Mouse (Mus musculus) lung, postnatal 0 days (tissue): Measurements from ENCODE around the gene Tmem30a. TPM values are rescaled to one million over a fixed set of nuclear protein-coding genes. Genes with fewer than 3 reads are reported as not detected.

ENCODE experiments used
- ATAC-seq: fragments of 200-750 bp; cut with Nextera tagmentation; 2 replicates; pipeline ENCODE4 v1.8.0; 2017; ENCODE audit warnings: moderate library complexity
- DNase-seq: peaks from one replicate; pipeline ENCODE4 v3.0.0-alpha.2; 2016; ENCODE audit warnings: low spot score
- H3K27ac ChIP-seq: fragments of 300-500 bp; sonication (generic); 2 replicates; pipeline ENCODE4 v1.5.1; 2014; ENCODE audit warnings: antibody characterized with exemption, mild to moderate bottlenecking, low read length, mixed read lengths
- H3K27me3 ChIP-seq: fragments of 300-500 bp; sonication (generic); replicated peaks from 2 replicates; pipeline ENCODE4 v1.6.1; 2014; ENCODE audit warnings: low read length, mixed read lengths; ENCODE audit not compliant: insufficient read depth
- H3K36me3 ChIP-seq: fragments of 300-500 bp; sonication (generic); 2 replicates; pipeline ENCODE4 v1.6.1; 2014; ENCODE audit warnings: low read length, mixed read lengths; ENCODE audit not compliant: insufficient read depth
- H3K4me1 ChIP-seq: fragments of 300-500 bp; sonication (generic); 2 replicates; pipeline ENCODE4 v1.6.1; 2014; ENCODE audit warnings: antibody characterized with exemption, low read depth, low read length, mixed read lengths; ENCODE audit not compliant: insufficient read depth
- H3K4me2 ChIP-seq: fragments of 300-500 bp; sonication (generic); replicated peaks from 2 replicates; pipeline ENCODE4 v1.6.1; 2014; ENCODE audit warnings: low read depth, mild to moderate bottlenecking, low read length, moderate library complexity, mixed read lengths
- H3K4me3 ChIP-seq: fragments of 300-500 bp; sonication (generic); 2 replicates; pipeline ENCODE4 v1.5.1; 2014; ENCODE audit warnings: low read depth, low read length
- H3K9ac ChIP-seq: fragments of 300-500 bp; sonication (generic); replicated peaks from 2 replicates; pipeline ENCODE4 v1.6.1; 2014; ENCODE audit warnings: low read depth, mild to moderate bottlenecking
- H3K9me3 ChIP-seq: fragments of 300-500 bp; sonication (generic); 2 replicates; pipeline ENCODE4 v1.6.1; 2016; ENCODE audit warnings: low read length, mixed read lengths
- CTCF ChIP-seq: IDR thresholded peaks from 2 replicates; pipeline ENCODE4 v1.5.1; 2016; ENCODE audit warnings: antibody characterized with exemption, mild to moderate bottlenecking
- EP300 ChIP-seq: IDR thresholded peaks from 2 replicates; pipeline ENCODE4 v1.6.1; 2016; ENCODE audit warnings: antibody characterized with exemption, mild to moderate bottlenecking, control low read depth
- WGBS: fragments of 180-500 bp; shearing (Covaris S2); extraction: QIAGEN DNeasy Blood & Tissue Kit; methylation state at CpG from one replicate; pipeline ENCODE4 v1.1.7; 2014; 5-methylcytosine and 5-hydroxymethylcytosine counted together
- polyA plus RNA-seq: library from polyadenylated mRNA; unstranded; fragments of >200 nt; fragmentation: Nextera tagmentation; extraction: Ambion mirVana; gene quantifications from 2 replicates; pipeline ENCODE4 v1.2.1, GENCODE M21; 2015

The Tmem30a gene
- polyA plus RNA-seq, 1 experiment from 2014 or later: 129 TPM

DNA sequence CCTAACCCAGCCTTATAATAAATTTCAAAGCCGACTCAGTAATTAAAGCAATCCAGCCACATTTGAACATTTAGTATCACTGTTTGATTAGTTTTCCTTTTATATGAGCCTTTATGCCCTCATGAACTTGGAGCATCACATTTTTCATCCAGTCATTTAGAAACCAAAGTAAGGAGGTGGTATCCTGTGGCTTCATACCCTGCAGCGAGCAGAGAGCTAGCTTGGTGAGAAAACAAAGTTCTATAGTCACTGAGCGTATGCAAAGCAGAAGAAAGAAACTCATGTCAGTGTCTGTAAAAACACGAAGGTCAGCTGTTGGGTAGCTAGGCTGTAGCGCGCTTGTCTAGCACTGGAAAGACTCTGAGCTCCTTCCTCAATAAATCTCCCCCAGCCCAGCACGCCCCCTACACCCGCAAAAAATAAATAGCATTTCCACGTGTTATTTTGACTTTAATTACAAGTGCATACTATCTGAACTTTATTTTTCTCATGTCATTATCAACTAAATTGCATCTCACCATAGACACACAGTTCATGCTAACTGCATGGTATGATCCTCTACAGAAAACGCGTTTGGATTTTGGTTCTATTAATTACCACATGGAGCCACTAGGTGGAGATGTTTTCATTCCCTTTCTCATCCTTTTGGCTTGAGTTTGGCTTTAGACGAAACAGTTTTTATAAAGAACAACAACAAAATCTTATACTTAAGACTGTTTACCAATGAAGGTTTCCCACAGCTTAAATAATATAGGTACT is 13.2 kb upstream of the Tmem30a start:
- H3K9me3 ChIP-seq: no peaks in the 10 kb centered on the region
- H3K27ac ChIP-seq: no peak overlapping the region
- ATAC-seq: peak; percentile 50; the same call in 1 of the 2 replicates
- H3K36me3 ChIP-seq: no peaks in the 10 kb centered on the region
- H3K9ac ChIP-seq: no peak overlapping the region
- H3K4me1 ChIP-seq: peaks cover 4% of the 10 kb centered on the region; the same call in 1 of the 2 replicates
- no peaks in the 10 kb centered on the region for H3K27me3 ChIP-seq
- peak; percentile 85 for TF ChIP-seq CTCF
- no peak for TF ChIP-seq EP300
- DNase-seq: peak; percentile 78
- H3K4me3 ChIP-seq: no peak overlapping the region
- WGBS: 47% methylated on average over 12 of the region's 12 CpGs
- H3K4me2 ChIP-seq: no peak overlapping the region

DNA sequence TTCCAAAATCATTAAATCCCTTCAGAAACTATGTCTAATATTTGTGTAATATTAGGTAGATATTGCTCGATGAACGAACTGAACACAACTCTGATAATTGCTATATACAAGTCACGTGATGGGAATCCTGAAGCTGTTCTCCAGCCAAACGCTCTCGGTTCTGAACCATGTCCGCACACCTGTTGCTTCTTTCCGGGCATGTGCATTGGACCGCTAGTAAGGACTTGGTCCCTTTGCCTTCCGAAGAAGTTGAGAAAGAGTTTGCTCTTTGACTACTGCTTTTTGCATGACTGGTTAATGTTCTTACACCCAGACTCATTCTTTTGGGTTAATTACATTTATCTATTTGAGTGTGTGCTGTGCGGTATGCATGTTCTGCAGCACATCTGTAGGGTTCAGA is 12.1 kb upstream of the Tmem30a start:
- H3K9ac ChIP-seq: no peak overlapping the region
- no peaks in the 10 kb centered on the region for H3K9me3 ChIP-seq
- no peaks in the 10 kb centered on the region for H3K36me3 ChIP-seq
- H3K27me3 ChIP-seq: no peaks in the 10 kb centered on the region
- no peak for DNase-seq
- H3K4me1 ChIP-seq: peaks cover 4% of the 10 kb centered on the region; the same call in 1 of the 2 replicates
- H3K4me2 ChIP-seq: no peak overlapping the region
- no peak for ATAC-seq
- WGBS: 85% methylated on average over 10 of the region's 10 CpGs
- H3K4me3 ChIP-seq: no peak overlapping the region
- no peak overlapping the region for H3K27ac ChIP-seq
- TF ChIP-seq CTCF (no peak), EP300 (no peak)

DNA sequence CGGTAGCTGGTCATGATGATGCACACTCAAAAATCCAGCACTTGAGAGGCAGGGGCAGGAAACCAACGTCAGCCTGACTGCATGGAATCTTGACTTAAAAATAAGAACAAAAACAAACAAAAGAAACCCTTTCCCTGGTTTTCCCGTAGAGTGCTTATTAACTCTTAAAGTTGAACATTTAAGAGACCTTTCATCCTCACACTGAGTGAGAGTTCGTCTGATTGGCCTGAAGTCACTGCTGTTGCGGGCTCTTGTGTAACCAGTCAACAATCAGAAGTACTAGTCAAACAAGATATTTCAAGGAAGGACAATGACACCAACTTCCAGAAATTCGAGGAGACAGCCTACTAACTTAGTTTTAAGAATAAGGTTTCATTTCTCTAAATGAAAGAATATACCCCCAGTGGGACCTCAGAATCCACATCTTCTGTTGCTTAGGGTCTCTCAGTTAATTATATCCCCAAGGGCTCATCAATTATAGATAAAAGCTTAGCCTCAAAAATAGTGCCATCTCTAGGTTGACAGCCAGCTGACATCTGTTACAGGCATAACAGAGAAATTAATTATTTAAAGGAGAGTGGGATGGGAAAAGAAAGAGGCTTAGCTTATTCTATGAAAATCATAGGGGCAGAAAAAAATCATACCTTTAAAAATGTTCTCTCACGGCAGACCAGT is 3.3 kb upstream of the Tmem30a start:
- ATAC-seq (peak; percentile 25; the same call in 1 of the 2 replicates), DNase-seq (peak; percentile 88)
- H3K4me1 ChIP-seq: no peaks in the 10 kb centered on the region
- TF ChIP-seq CTCF: no peak
- TF ChIP-seq EP300: peak; percentile 78
- H3K9ac ChIP-seq: no peak overlapping the region
- H3K9me3 ChIP-seq: no peaks in the 10 kb centered on the region
- 37% methylated on average over 7 of the region's 7 CpGs for WGBS
- H3K4me3 ChIP-seq: no peak overlapping the region
- H3K27ac ChIP-seq: 0 out of 2 replicates have a peak overlapping the region, but pooled peaks have one; percentile 10
- H3K36me3 ChIP-seq: no peaks in the 10 kb centered on the region
- H3K4me2 ChIP-seq: no peak overlapping the region
- no peaks in the 10 kb centered on the region for H3K27me3 ChIP-seq

DNA sequence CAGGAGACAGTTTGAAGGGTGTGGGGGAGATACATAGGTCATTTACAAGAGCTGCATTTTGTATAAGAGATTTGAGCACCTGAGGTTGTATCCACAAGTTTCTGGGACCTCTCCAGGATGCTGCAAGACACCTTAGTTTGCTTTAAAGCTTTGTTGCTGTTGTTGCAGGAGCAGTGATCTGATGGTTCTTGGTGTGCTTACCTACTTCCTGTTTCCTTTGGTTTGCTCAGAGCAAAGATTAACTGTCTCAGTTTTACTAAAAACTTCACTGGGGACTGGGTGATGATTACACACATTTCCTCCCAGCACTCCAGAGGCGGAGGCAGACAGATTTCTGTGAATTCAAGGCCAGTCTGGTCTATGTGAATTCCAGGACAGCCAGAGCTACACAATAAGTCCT is 1.8 kb upstream of the Tmem30a start:
- ATAC-seq (no peak), DNase-seq (no peak)
- Histone ChIP-seq H3K27ac (no peak overlapping the region), H3K4me2 (no peak overlapping the region), H3K4me3 (no peak overlapping the region), H3K9ac (no peak overlapping the region), H3K4me1 (no peaks in the 10 kb centered on the region), H3K27me3 (no peaks in the 10 kb centered on the region), H3K9me3 (no peaks in the 10 kb centered on the region), H3K36me3 (no peaks in the 10 kb centered on the region)
- TF ChIP-seq CTCF: no peak
- no peak for TF ChIP-seq EP300
- 57% methylated on average over 1 of the region's 1 CpGs for WGBS

DNA sequence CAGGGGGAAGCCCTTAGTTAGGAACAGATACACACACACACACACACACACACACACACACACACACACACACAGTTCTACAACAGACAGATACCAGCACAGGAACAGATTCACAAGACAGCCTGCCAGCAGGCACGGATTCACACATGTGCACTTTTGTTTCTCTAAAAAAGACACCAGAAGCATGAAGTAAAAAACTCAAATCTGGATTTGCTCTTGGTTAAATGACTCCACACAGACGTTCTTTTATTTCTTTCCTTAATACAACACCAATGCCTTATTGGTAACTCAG is 7.6 kb downstream of the Tmem30a start:
- 0 out of 2 replicates have a peak overlapping the region, but pooled peaks have one; percentile 20 for H3K27ac ChIP-seq
- peaks cover 4% of the 10 kb centered on the region; the same call in 1 of the 2 replicates for H3K4me1 ChIP-seq
- ATAC-seq: no peak
- no peak for DNase-seq
- H3K9ac ChIP-seq: no peak overlapping the region
- no peaks in the 10 kb centered on the region for H3K9me3 ChIP-seq
- TF ChIP-seq CTCF (no peak), EP300 (no peak)
- H3K36me3 ChIP-seq: no peaks in the 10 kb centered on the region
- no peak overlapping the region for H3K4me3 ChIP-seq
- 67% methylated on average over 2 of the region's 2 CpGs for WGBS
- no peaks in the 10 kb centered on the region for H3K27me3 ChIP-seq
- no peak overlapping the region for H3K4me2 ChIP-seq

DNA sequence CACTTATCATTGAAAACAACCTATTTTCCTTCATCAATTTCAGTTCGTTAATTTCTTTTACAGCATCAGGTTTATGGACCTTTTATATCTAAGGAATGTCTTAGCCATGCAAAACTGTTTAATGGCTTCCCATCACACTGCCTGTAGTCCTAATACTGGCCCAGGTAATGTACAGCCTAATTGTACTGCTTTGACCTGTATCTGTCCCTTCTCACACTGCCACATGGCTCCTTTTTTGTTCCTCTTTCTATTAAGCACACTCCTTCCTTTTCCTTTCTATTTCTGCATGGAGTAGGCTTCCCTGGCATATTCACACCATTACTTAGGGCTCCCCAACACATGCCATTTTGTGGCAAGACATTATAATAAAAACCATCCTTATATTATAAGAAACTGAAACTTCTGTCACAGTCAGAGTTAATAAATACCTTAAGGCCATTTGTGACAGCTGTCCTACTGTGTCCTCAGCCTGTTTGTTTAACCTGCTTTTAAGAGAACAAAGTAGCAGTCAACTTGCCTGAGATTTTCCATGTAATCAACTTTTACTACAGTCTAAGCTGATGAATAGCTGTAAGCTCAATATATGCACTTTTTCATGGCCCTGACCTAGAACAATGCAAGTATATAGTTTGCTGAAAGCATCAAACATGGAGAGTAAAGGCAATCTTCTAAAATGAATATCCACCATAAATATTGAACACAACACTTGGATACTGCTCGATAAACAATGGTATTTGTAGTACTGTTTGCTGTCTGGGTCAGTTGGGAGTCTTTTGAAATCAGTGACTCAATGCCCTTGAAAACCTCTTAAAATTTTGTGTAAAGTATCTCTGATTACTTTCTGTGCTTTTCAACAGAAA is 8.1 kb downstream of the Tmem30a start:
- no peak overlapping the region for H3K4me2 ChIP-seq
- no peaks in the 10 kb centered on the region for H3K27me3 ChIP-seq
- H3K4me3 ChIP-seq: no peak overlapping the region
- H3K27ac ChIP-seq: 0 out of 2 replicates have a peak overlapping the region, but pooled peaks have one; percentile 20
- WGBS: 75% methylated on average over 2 of the region's 2 CpGs
- DNase-seq (peak; percentile 42), ATAC-seq (no peak)
- TF ChIP-seq CTCF (no peak), EP300 (0 out of 2 replicates have a peak, but pooled peaks have one; percentile 20)
- H3K4me1 ChIP-seq: peaks cover 4% of the 10 kb centered on the region; the same call in 1 of the 2 replicates
- H3K9me3 ChIP-seq: no peaks in the 10 kb centered on the region
- H3K36me3 ChIP-seq: no peaks in the 10 kb centered on the region
- no peak overlapping the region for H3K9ac ChIP-seq
